Mouse (Mus musculus): Measurements from ENCODE around the gene Dusp7. TPM values are rescaled to one million over a fixed set of nuclear protein-coding genes. Genes with fewer than 3 reads are reported as not detected.

The Dusp7 gene
- total and polyA plus RNA-seq, 3 experiments, result 6.2 to 11.4 (median 8.0) TPM

DNA sequence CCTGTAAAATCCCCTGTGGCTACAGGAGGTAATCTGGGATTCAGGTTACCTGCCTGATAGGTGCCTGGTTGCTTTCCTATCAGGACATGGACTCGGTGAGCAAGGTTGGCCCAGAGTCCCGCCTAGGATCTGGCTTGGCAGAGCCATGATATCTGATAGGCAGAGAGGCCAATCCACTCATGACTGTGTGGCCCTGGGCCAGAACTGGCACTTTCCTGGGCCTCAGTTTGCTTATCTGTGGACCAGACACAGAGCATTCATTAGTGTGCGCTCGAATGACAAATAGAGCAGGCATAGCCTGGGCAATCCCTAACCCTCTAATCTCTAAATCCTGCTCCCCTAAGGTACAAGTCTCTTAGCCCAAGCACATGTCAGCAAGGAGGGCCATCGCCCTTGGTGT, 33.7 kb downstream of the Dusp7 start:
- dilution Hi-C loops (cut with MboI; ENCODE audit: extremely low pct_ligation_motif_present, extremely low pct_unique_long_range_greater_than_20kb, low sequenced_read_pairs), result no loop called here
- TF ChIP-seq IRF4 (IDR thresholded peaks at IDR 0.05; ENCODE audit: low read depth, low read length) (no peak), EP300 (IDR thresholded peaks at IDR 0.05; ENCODE audit: low read length) (no peak), TBP (conservative IDR thresholded peaks at IDR 0.05; ENCODE audit: low read depth, low read length) (no peak), SMC3 (IDR thresholded peaks at IDR 0.05; ENCODE audit: low read depth, low read length) (no peak), ZC3H11A (IDR thresholded peaks at IDR 0.05; ENCODE audit: low read depth, low read length) (no peak), MAFK (IDR thresholded peaks at IDR 0.05; ENCODE audit: insufficient replicate concordance, low read length) (no peak), GABPA (IDR thresholded peaks at IDR 0.05; ENCODE audit: insufficient replicate concordance, low read depth, low read length) (no peak), MYC (IDR thresholded peaks at IDR 0.05; ENCODE audit: low read depth, low read length) (no peak), MEF2A (IDR thresholded peaks at IDR 0.05; ENCODE audit: borderline replicate concordance, low read depth, low read length) (no peak), SIN3A (IDR thresholded peaks at IDR 0.05; ENCODE audit: low read length) (no peak), MAZ (IDR thresholded peaks at IDR 0.05; ENCODE audit: low read depth, low read length) (no peak), HCFC1 (IDR thresholded peaks at IDR 0.05; ENCODE audit: low read depth, low read length) (no peak)
- Histone ChIP-seq H3K9me3 (replicated peaks; ENCODE audit: low read length) (no peaks in the 10 kb centered on the region), H3K79me2 (replicated peaks; ENCODE audit: control insufficient read depth, extremely low read depth, insufficient read depth, poor library complexity, severe bottlenecking) (no peaks in the 10 kb centered on the region), H3K4me3 (replicated peaks in 1 of 3; ENCODE audit: low read depth in 2 of 3, low read length in 2 of 3, poor library complexity in 1 of 3) (no peak overlapping the region), H3K36me3 (replicated peaks in 1 of 2; ENCODE audit: control insufficient read depth in 1 of 2, insufficient read depth in 1 of 2, low read length in 1 of 2) (no peaks in the 10 kb centered on the region), H3K27me3 (replicated peaks) (peaks cover 2% of the 10 kb centered on the region), H3K4me1 (ENCODE audit: control insufficient read depth in 1 of 2, insufficient read depth in 2 of 2) (peaks cover 5 to 20% of the 10 kb centered on the region in 2 experiments), H3K4me2 (ENCODE audit: insufficient read depth, low read depth, poor library complexity, severe bottlenecking) (no peak overlapping the region), H3K9ac (ENCODE audit: insufficient read depth, low read depth) (no peak overlapping the region), H3K27ac (ENCODE audit: insufficient read depth, low read depth) (no peak overlapping the region)
- DNase-seq (ENCODE audit: extremely low read depth), result no peak
- in situ Hi-C loops (cut with MboI; ENCODE audit: low pct_ligation_motif_present, low pct_unique_long_range_greater_than_20kb, low sequenced_read_pairs), result no loop called here

DNA sequence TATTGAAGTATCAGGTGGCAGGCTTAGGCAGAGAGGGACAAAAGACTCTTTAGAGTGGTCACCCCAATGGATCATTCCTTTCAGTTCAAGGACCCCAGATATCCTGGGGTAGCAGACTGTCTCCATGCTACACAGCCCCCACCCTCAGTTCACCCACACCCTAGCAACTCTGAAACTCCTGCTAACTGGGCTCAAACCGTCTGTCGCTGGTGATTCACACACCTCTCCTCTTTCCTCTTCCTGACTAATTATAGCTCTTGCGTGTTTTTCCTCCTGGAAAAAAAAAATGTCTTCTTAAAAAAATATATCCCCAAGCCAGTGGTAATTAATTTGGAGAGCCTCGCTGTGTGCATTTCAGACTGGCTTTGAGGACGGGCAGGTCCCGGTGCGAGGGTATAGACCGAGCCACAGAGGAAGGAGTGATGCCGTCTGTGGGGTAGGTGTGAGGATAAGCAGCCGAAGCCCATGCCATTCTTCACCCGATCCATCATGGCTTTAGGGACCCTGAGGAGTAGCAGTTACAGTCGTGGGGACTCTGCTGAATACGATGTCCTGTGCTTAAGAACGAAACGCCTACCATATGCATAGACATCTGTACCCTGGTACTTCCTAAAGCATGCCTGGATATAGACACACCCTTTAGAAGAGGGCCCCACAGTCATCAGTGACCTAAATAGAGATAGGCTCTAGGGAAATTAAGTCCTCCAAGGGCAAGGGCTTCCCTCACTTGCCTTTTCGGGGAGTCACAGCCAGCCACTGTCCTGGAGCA, 34.4 kb downstream of the Dusp7 start:
- in situ Hi-C loops (cut with MboI; ENCODE audit: low pct_ligation_motif_present, low pct_unique_long_range_greater_than_20kb, low sequenced_read_pairs) (no loop called here), dilution Hi-C loops (cut with MboI; ENCODE audit: extremely low pct_ligation_motif_present, extremely low pct_unique_long_range_greater_than_20kb, low sequenced_read_pairs) (no loop called here)
- Histone ChIP-seq H3K4me2 (ENCODE audit: insufficient read depth, low read depth, poor library complexity, severe bottlenecking) (no peak overlapping the region), H3K27ac (ENCODE audit: insufficient read depth, low read depth) (no peak overlapping the region), H3K27me3 (replicated peaks) (peaks cover 2% of the 10 kb centered on the region), H3K9ac (ENCODE audit: insufficient read depth, low read depth) (no peak overlapping the region), H3K36me3 (replicated peaks in 1 of 2; ENCODE audit: control insufficient read depth in 1 of 2, insufficient read depth in 1 of 2, low read length in 1 of 2) (no peaks in the 10 kb centered on the region), H3K4me1 (ENCODE audit: control insufficient read depth in 1 of 2, insufficient read depth in 2 of 2) (peaks cover 6 to 26% of the 10 kb centered on the region in 2 experiments), H3K79me2 (replicated peaks; ENCODE audit: control insufficient read depth, extremely low read depth, insufficient read depth, poor library complexity, severe bottlenecking) (no peaks in the 10 kb centered on the region), H3K9me3 (replicated peaks; ENCODE audit: low read length) (no peaks in the 10 kb centered on the region), H3K4me3 (replicated peaks in 1 of 3; ENCODE audit: low read depth in 2 of 3, low read length in 2 of 3, poor library complexity in 1 of 3) (no peak overlapping the region)
- DNase-seq (ENCODE audit: extremely low read depth), result no peak
- no peak for TF ChIP-seq SMC3 (IDR thresholded peaks at IDR 0.05; ENCODE audit: low read depth, low read length)
- no peak for TF ChIP-seq ZC3H11A (IDR thresholded peaks at IDR 0.05; ENCODE audit: low read depth, low read length)
- TF ChIP-seq PAX5 (IDR thresholded peaks at IDR 0.05; ENCODE audit: low read length), result no peak
- TF ChIP-seq MAX (IDR thresholded peaks at IDR 0.05; ENCODE audit: low read length), result no peak

All from CH12.LX (cell line).